Mouse (Mus musculus): Measurements from ENCODE around the gene Asgr2.
"Not testable (repeated sequence)": the region's sequence is repeated elsewhere in the genome, so short reads cannot be mapped to it uniquely, and the experiment has no call there.

The Asgr2 gene

DNA sequence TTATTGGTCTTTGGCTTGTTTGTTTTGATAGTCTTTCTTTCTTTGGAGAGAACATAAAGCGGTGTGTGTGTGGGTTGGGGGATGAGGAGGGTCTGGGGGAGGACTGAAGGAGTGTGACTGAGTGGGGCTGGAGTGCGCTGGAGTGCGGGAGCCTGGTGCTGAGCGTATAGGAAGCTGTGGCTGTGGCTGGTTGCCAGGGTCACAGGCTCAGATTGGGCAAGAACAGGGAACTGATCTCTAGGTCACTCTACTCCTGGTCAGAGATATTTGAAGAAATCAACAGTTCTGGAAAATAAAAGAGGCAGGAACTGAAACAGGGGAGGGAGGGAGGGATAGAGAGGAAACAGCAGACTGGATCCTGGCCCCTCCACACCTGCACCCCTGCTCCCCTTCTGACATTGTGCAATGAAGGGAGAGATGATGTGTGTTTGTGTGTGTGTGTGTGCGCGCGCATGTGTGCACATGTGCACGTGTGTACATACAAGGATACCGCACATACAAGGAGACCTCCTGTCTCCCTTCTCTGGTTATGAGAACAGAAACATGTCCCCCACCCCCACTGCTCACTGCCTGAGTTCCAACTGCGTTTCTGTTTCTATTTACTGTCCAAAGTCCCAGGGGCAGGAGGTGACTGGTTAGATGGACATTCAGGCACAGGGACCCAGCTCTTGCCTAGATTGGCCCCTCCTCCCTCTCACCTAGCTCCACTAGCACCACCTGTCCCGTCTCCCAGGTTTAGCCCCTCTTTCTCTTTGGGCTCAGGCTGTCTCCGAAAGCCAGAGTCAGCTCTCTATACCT, at the start of gene Asgr2:
TSS of gene Asgr2 (plus strand) at position 659 of the 798 bp plus-strand sequence.
- peak; percentile 22 to 47 for DNase-seq

DNA sequence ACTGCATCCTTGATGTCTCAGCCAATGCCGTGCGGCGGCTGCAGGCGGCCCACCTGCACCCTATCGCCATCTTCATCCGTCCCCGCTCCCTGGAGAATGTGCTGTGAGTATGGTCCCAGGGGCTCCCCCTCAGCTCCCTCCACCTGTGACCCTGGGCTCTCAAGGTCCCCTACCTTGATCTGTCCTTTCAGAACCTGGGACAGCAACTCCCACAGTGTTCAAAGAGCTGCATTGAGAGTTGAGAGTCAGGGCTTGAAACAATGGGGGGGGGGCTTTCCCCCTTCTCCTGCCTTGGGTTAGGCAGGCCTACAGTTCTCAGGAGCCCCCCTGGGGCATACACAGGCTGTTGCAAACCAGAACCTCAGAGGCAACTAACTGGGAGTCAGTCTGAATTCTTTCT, 48.8 kb upstream of the Asgr2 start:
- DNase-seq, result no peak

DNA sequence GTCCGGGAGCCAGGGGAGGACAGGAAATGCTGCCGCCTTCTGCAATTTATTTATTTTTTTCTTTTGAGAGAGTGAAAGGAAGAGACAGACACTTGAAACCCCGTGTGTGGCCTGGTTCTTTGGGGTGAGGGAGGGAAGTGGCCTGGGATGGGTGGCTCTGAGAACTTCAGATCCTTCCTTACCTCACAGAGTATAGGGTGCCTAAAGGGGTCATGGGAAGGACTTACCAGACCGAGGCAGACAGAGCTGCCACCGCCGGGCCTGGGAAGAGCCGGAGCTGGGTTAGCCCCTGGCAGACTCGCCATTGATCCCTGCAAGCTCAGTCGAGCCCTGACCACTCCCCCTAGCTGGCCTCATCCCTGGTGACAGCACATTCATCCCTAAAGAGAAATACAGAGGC, 47.0 kb upstream of the Asgr2 start:
- DNase-seq, result no peak

DNA sequence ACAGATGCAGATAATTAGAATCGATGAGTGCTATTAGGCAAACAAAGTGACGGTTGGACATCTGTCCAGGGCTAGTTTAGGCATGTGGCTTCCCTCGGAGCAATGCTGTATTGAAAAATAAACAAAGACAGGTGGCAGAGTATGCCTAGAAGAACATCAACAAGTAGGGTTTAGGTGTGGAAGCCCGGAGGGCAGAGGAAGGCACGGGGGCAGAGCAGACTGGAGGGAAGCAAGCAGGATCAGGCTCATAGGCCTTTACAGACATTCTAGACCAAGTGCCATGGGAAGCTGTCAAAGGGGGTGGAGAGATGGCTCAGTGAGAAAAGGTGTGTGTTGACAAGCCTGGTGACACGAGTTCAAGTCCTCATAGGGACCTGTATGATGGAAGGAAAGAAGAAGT, 43.1 kb upstream of the Asgr2 start:
- no peak for DNase-seq

DNA sequence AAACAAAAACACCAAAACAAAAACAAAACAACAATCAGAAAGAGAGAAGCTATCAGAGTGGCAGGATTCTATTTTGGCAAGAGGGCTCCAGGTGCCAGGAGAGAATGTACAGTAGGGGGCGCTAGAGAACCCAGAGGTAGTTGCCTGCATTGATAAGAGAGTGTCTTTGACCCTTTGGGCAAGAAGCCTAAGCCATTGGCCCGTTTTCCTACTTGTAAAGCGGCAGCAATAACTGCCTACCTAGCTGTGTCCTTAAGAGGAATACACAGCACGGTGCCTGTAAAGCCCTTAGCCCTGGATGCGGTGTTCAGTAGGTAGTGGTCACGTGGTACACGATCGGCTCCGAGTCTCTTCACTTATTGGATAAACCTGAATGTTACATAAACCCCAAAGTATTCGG, 42.6 kb upstream of the Asgr2 start:
- DNase-seq, result no peak

DNA sequence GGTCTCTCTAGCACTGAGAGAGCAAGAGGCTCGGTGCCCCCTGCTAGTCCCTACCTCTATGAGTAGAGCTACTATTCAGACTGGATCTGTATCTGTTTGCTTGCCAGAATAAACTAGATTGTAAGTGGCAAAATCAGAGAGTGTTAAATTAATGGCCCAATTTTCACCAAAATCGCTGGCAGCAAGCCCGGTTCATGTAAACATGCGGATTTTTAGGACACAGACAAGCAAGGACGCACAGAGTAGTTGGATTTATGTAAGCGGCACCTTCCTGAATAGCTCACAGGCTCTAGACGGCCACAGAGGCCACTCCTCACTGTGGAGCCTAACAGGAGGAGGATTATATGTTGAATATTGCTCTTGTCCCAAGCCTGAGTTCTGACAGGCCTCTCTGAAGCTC, 39.3 kb upstream of the Asgr2 start:
- no peak for DNase-seq

DNA sequence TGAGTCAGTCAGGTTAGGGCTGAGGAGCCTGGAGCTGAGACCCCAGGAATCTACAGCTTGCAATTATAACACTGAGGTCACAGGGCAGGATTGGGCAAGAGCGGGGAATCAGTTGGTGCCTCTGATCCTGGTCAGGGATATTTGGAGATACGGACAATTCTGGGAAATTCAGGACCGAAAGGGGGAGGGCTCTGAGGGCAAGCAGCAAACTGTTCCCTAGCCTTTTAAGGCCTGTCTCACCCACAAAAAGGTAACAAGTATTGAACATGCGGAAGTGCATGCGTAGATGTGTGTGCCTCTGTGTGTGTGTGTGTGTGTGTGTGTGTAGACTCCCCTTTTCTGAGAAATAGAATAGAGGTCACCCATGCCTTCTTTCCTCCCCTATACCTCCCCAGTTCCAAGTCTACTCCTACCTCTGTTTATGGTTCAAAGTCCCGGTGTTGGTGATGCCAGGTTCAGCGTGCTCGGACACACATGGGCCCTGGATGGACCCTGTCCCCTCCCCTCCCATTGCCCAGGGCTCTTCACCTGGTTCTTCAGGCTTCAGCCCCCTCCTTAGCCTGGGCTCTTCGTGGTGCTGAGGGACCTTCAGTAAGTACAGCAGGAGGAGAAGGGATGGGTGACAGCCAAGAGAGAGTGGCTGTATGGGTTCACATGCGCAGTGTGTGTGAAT, 38.4 kb upstream of the Asgr2 start, which contains the start of gene Asgr1:
TSS of gene Asgr1 (plus strand) at position 188 of the 673 bp plus-strand sequence.
- peak in 1 of 2 experiments; percentile 31 for DNase-seq

DNA sequence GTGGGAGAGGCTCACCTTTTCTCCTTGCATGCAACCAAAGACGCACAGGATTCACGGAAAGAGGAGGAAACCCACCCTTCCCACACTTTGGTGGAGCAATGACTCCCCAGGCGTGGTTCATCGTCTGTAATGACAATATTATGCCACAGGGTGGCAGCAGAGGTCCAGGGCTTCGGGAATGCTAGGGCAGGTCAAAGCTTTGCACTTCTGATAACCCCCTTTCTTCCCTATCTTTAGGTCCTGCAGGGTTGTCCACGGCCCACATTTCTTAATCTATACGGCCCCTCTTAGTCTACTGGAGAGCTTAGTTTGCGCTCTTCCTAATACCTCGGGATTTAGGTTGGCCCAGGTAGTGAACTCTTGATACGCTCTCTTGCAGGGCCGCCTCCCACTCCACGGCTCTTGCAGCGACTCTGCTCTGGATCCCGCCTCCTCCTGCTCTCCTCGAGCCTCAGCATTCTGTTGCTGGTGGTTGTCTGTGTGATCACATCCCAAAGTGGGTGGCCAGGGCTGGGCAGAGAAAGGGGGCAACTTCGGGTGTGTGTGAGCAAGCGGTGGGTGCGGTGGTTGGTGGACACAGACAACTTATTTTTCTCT, 36.7 kb upstream of the Asgr2 start:
- DNase-seq, result peak; percentile 82 to 84

DNA sequence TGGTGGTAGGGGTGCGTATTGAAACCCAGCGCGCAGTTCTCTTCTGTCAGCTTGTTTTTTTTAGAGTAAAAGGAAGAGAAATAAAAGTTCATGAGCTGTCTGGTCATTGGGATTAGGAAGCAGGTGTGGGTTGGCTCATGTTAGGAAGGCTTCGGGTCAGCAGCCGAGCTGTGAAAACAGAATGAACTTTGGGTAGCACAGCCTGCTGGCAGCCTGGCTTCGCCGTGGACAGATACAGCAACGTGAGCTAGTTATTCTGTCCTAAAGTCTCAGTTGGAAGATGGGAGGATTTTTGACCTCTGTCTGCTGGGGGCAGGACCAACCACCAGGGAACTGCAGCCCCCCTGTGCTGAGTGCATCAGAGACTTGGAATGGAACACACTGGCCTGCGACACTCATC, 34.6 kb upstream of the Asgr2 start:
- DNase-seq, result peak in 1 of 2 experiments; percentile 44

DNA sequence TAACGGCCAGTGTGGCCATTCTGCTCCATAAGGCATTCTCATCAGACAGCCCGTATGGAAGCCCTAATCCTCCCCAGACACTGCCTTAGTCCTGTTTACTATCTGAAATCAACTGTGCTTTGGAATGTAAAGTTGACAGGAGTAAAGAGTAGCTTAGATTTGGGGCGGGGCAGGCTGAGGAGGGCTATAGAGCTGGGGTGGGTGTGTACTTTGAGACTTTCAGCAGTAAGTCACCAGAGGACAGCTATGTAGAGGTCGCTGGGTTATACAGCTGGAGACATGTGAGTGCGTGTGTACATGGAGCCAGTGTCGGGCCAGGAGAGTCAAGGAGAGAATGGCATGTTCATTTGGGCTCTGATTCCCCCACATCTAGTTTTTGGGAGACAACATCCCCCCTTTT, 32.5 kb upstream of the Asgr2 start:
- DNase-seq, result no peak

DNA sequence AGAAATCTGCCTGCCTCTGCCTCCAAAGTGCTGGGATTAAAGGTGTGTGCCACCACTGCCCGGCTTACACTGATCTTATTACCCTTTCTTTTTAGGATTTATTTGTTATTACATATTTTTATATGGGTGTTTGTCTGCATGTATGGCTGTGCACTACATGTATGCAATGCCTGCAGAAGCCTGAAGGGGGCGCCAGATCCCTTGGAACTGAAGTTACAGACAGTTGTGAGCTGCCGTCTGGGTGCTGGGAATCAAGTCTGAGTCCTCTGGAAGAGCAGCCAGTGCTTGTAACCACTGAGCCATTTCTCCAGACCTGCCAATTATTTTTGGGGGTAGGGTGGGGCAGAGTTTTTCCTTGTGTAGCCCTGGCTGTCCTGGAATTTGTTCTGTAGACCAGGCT, 29.4 kb upstream of the Asgr2 start:
- no peak for DNase-seq

DNA sequence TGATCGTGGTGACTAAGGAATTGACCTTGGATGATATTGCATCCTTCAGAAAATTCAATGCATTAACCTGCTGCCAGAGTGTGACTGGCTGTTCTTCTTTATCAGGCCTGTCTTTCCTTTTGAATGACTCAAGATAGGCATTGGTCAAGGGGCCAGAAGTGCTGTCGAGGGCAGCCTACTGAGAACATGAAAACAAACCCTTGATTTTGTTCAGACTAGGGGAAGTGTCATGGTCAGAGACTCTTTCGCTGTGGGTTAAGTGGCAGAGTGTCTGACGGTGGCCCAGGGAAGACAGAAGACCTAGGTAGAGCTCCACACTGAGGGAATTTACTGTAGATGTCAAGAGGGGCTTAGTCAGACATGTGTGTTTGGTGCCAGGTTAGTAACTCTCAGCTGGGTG, 25.7 kb upstream of the Asgr2 start:
- DNase-seq, result no peak

DNA sequence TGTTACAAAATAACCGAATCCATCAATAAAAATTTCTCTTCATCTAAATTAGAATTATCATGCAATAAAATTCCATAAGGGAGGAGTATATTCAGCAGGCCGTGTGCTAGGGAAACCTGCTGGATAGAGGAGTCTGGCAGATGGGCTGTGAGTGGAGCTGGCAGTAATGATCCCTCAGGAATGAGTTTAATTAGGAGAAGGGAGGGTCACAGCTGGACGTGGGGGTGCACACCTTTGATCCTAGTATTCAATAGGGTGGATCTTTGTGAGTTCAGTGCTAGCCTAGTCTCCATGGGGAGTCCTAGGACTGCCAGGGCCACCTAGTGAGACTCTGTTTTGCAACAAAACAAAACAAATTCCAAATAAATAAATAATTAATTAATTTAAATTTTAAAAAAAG, 24.2 kb upstream of the Asgr2 start:
- no peak for DNase-seq

DNA sequence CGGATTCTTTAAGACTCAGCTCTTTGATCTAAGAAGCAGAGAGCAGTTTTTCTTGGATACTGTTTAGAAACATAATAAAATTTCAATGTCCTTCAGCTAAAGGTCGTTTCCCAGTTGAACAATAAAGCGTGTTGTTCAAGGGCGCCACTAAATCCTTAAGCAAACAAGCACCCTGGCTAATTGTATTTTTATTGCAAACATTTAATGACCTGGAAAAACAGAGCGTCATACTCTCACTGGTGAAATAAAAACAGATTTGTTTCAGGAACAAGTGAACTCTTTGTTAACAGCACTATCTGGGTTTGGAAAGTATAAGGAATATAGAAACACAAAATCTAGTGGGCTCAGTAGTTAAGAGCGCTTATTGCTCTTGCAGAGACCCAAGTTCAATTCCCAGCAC, 22.4 kb upstream of the Asgr2 start:
- no peak for DNase-seq

DNA sequence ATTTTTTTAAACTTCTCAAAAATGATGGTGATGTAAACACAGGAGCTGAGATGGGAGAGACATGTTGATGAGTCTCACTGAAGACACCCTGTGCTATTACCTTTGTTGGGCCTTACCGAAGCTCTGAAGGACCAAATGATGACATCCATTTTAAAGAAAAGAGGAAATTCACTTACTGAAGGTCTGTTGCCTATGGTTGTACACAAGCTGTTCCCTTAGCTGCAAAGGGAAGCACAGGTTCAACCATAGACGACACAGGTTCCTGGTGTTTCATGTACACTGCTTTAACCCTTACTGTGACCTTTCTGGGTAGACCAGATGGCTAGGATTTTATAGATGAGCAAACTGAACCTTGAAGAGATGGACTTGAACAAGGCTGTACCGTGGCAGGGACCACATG, 21.8 kb upstream of the Asgr2 start:
- not testable (repeated sequence) for DNase-seq

DNA sequence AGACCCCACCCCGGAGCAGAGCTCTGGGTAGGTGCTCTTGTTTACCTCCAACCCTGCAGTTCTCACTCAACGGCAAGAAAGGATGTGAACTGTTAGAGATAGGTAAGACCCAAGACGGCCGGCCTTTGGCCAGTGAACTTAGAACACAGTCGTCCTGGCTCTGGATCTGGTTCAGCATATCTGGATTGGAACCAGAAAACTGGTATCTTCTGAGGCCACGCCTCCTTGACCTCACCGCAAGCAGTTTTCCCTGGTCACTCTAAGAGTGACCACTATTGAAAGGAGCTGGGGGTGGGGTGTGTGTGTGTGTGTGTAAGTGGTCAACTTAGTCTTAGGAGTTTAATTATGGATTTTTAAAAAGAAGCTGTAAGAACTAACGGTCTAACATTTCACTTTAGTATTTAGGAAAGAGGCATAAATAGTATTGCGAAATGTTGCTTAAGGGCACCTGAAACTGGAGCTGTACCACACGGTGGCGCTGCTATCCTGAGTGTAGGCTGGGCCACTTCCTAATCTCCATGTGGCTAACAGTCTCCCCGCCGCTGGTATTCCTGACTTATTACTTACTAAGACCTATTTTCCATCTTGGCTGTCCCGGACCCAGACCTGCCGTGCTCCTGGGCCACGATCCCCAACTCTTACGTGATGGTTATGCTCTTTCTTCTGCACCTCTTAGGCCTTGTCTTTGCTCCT, 17.9 kb upstream of the Asgr2 start:
- DNase-seq, result peak; percentile 92

DNA sequence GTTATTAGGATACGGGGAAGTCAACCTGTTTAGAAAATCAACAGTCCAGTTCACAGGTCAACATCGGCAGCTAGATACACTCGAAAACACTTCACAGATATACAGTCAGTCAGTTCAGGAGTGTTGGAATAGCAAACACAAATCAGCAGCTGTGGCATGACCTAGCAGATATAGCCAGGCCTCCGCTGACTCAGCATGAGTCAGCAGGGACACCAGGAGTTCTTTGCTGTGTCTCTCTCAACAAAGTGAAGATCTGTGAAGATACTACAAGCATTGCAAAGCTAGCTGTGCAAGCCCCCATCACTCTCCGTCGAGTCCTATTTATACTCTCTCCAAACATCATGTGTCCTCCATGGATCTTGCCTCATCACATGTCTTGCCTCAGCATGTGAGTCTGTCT, 16.9 kb upstream of the Asgr2 start:
- no peak for DNase-seq

DNA sequence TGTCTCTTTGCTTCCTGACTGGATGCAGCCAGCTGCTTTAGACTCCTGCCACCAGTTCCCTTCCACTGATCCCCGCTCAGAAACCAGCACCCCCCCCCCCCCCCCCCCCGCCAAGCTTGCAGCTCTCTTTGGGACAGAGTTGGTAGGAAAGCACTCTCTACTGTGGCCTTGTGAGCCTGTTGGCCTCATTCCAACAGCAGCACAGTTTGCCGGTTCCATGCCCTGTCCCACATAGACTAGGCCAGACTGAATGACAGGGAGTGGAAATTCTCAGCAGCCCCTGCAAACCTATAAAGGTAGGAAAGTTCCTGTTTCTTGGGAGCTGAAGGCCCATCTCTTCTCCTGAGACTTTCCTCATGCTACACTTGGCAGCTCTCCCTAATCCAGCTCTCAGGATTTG, 15.0 kb upstream of the Asgr2 start:
- no peak for DNase-seq

DNA sequence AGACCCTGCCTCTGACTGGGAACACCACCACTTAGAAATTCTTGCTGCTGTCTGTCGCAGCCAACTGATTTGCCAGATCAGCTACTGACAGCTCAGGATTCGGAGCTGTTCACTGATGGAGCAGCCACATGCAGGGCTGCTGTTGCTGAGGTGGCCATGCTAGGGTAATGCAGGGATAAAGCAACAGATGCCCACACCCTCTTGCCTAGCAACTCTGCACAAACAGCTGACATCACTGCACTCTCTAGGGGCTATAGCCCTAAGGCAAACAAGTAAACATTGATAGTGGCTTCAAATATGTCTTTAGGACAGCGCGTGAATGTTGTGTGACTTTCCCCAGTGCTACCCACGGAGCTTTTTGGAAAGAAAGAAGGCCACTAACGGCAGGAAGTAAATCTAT, 13.3 kb upstream of the Asgr2 start:
- DNase-seq, result no peak

DNA sequence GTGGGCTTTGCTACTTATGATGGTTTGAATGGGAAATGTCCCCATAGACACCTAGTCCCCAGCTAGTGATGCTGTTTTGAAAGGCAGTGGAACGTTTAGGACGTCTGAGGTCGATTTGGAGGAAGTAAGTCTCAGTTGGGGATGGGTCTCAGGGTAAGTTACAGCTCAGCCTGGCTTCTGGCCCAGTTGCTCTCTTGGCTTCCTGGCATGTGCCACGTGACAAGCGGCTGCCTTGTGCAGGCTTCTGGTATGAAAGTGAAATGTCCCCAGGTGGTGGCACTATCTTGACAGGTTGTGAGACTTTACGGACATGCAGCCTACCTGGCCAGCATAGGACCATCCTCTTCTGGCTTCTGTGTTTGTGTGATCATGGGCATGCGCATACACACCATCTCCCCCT, 12.5 kb upstream of the Asgr2 start:
- peak in 1 of 2 experiments; percentile 45 for DNase-seq

DNA sequence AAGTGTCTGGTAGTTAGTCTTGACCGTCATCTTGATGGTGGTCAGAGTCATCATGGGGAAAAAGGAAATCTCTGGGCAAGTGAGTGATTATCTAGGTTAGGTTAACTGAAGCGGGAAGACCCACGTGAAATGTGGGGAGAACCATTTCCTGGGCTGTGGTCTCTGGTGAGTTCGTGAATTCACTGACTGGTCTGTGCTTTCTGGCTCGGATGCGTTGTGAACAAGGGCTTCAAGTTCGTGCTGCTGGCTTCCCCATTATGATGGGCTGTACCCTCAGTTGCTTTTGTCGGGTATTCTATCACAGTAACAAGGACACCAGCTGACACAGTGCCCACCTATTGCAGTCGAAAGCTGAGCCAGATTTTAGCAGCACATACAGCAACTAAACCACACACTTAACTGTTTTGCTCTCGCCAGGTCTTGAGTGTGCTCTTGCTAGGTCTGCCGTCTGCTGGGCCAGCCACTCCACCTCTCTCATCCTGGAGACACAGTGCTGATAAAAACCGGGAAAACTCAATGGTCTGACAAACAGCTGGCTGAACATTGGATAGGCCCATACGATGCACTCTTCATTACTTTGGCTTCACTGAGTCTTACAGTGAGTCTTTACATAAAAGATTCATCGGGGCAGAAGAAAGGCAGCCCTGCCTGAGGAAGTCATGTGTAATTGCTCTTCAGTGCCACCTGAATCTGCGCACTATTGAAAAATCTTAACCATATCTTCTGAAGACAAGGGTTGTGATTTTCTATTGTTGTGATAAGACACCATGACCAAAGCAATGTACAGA, 11.4 kb upstream of the Asgr2 start:
- no peak for DNase-seq

DNA sequence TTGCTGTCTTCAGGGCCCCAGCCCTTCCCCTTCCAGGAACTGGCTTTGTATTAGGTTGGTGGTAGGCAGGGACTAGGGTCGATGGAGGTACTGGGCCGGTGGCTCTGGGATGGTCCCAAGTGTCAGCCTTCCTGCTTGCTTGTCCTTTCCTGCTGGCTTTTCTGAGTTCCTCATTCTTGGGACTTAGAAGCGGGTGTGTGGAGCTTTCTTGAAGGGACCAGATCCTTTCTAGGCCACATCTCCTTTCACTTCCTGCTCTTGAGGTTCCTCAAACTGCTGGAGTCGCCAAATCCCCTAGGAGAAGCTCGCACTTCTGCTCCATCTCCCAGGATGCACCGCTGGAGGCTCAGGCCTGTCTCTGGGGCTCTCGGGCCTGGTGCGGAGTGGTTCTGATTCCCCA, 7.9 kb upstream of the Asgr2 start:
- no peak for DNase-seq

DNA sequence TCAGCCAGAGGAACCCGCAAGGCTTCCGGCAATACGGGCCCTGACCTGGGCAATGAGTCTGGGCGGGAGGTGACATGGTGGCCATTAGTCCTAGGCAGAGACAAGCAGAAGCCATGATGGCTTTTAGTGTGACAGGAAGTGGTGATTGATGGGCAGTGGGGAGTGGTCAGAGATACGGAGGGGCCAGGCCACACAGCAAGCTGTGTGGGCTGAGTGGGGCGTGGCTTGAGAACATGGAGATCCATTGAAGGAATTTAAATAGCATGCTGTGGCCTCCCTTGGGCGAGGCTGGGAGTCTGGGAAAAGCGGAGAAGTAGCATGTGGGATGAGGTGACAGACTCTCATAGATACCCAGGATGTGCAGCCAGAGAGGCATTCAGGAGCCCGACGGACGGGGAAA, 5.0 kb downstream of the Asgr2 start:
- DNase-seq, result peak; percentile 8 to 28
